Mouse (Mus musculus): ENCODE results near the gene Tlr6. TPM values are rescaled to one million over a fixed set of nuclear protein-coding genes. Genes with fewer than 3 reads are reported as not detected.

The Tlr6 gene
- polyA plus RNA-seq, 1 experiment = 0.21 TPM

DNA sequence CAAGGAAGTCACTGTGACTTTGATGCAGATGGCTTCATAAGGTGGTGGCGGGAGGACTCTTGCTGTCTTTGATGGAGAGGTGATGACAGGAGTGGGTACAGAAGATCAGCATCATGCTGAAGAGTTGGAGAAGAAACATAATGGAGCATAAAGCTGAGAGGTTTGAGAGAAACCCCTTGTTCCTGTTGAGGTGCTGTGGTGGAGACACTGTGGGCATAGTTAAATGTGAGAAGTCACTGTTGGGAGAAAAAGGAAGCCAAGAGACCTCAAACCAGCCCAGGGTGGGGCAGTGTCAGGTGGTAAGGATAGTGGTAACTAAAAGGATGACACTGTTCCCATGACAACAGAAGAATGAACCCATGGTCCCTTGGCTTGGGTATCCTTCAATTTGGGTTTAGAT, 30.0 kb upstream of the Tlr6 start:
- Histone ChIP-seq H3K4me1 (ENCODE audit: control insufficient read depth, insufficient read depth, low read length) (no peaks in the 10 kb centered on the region), H3K27ac (ENCODE audit: insufficient read depth, low read length) (no peak overlapping the region), H3K27me3 (ENCODE audit: control insufficient read depth, insufficient read depth, low read length) (no peaks in the 10 kb centered on the region), H3K4me3 (replicated peaks; ENCODE audit: insufficient read depth, low read depth, low read length) (no peak overlapping the region)
- no peak for DNase-seq
- WGBS = 95% methylated on average over 1 of the region's 1 CpGs
- TF ChIP-seq CTCF (IDR thresholded peaks at IDR 0.05; ENCODE audit: borderline replicate concordance, insufficient read depth, low read depth, low read length) (no peak), POLR2A (IDR thresholded peaks at IDR 0.05; ENCODE audit: borderline replicate concordance, insufficient read depth, low read length) (no peak)

DNA sequence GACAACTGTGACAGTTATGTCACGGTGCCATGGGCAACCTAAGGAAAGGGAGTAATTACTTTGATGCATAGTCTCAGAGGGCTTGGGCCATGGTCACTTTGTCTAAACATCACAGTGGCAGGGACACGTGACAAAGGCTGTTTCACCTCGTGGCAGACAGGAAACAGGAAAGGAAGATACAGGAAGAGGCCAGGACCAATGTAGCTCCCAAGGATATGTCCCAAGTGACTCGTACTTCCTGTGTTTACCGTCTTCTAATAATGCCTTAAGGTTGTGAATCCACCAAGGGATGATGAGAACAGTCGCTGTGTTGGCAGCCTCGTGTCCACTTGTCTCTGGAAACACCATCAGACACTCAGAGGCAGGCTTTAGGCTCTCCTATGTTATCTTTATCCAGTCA, 26.1 kb upstream of the Tlr6 start:
- Histone ChIP-seq H3K4me3 (replicated peaks; ENCODE audit: insufficient read depth, low read depth, low read length) (no peak overlapping the region), H3K27me3 (ENCODE audit: control insufficient read depth, insufficient read depth, low read length) (no peaks in the 10 kb centered on the region), H3K4me1 (ENCODE audit: control insufficient read depth, insufficient read depth, low read length) (no peaks in the 10 kb centered on the region), H3K27ac (ENCODE audit: insufficient read depth, low read length) (no peak overlapping the region)
- WGBS = 79% methylated on average over 7 of the region's 7 CpGs
- no peak for DNase-seq
- TF ChIP-seq POLR2A (IDR thresholded peaks at IDR 0.05; ENCODE audit: borderline replicate concordance, insufficient read depth, low read length) (no peak), CTCF (IDR thresholded peaks at IDR 0.05; ENCODE audit: borderline replicate concordance, insufficient read depth, low read depth, low read length) (no peak)

DNA sequence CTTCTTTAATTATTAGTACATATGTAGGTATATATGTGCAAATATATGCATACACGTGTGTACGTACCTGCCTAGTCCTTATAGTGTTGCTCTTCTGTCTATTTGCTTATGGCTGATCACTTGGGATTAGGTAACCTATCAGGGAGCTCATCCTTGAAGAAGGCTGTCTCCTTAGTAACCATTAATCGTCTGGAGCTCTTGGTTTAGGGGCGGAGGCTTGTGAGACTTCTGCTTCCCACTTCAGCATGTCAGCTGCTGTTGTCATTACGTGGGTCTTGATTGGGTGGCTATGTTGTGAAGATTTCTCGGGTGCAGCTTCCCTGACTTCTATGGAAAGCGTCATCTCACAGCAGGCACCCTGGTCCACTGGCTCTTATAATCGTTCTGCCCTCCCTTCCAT, 17.2 kb upstream of the Tlr6 start:
- H3K27ac ChIP-seq (ENCODE audit: insufficient read depth, low read length) = no peak overlapping the region
- no peaks in the 10 kb centered on the region for H3K27me3 ChIP-seq (ENCODE audit: control insufficient read depth, insufficient read depth, low read length)
- H3K4me1 ChIP-seq (ENCODE audit: control insufficient read depth, insufficient read depth, low read length) = no peaks in the 10 kb centered on the region
- DNase-seq = no peak
- no peak for TF ChIP-seq POLR2A (IDR thresholded peaks at IDR 0.05; ENCODE audit: borderline replicate concordance, insufficient read depth, low read length)
- H3K4me3 ChIP-seq (replicated peaks; ENCODE audit: insufficient read depth, low read depth, low read length) = no peak overlapping the region
- 59% methylated on average over 8 of the region's 8 CpGs for WGBS

DNA sequence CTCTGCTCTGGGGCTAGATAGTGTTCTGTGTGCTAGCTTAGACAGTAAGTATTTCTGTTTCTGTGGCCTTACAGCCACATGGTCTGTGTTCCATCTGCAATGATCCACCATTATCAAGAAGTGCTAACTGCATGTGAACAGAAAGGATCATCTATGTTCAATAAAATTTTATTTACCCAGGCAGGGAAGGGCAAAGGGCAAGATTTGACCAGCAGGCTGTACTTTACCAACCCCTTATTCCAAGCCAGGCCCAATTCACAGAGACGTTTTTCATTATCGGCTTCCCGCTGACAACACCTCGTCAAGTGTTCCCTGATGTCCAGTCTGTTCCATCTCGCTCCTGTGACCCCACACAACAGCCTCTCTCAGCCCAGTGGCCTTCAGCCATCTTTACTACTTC, 15.2 kb upstream of the Tlr6 start:
- H3K4me1 ChIP-seq (ENCODE audit: control insufficient read depth, insufficient read depth, low read length) = no peaks in the 10 kb centered on the region
- 69% methylated on average over 5 of the region's 5 CpGs for WGBS
- no peak for DNase-seq
- TF ChIP-seq CTCF (IDR thresholded peaks at IDR 0.05; ENCODE audit: borderline replicate concordance, insufficient read depth, low read depth, low read length) (no peak), POLR2A (IDR thresholded peaks at IDR 0.05; ENCODE audit: borderline replicate concordance, insufficient read depth, low read length) (no peak)
- no peaks in the 10 kb centered on the region; the same call in 1 of the 2 replicates for H3K27me3 ChIP-seq (ENCODE audit: control insufficient read depth, insufficient read depth, low read length)
- H3K27ac ChIP-seq (ENCODE audit: insufficient read depth, low read length) = no peak overlapping the region
- H3K4me3 ChIP-seq (replicated peaks; ENCODE audit: insufficient read depth, low read depth, low read length) = no peak overlapping the region

DNA sequence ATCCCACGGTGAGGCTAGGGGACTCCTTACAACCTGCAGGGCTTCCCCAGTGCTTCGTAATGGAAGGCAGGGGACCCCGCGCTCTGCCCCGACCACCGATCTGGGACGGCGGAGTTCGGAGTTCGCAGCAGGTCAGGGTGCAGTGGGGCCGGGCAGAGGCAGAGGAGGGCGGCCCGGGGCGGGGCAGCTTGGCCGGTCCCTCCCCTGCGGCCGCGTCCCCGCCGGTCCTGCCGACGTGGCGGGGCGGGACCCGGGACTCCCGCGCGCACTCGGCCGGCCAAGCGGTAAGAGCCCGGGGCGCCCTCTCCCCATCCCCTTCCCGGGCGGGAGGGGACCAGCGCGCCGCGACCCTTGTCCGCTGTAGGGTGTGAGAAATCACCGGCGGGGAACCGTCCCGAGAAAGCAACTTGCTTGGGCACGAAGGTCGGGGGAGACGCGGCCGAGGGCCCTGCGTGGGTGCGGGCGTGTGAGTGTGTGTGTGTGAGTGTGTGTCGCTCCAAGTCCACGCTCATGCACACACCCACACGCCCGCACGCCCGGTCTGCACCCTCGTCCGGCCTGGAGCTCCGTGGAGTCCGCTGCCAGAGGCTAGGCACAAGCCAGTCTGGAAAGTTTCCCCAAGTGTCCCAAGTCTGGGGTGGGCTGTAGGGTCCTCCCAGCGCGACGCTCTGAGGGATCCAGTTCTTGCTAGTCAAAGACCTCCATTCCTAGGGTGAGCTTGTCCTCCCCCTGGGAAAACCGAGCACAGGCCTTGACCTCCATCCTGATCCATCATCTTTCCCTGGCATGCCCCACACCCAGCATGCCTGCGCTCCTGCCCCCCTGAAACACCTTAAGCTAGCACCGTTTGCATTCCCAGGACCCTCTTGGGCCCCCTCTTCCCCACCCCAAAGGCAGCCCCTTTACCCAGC, 10.2 kb upstream of the Tlr6 start, which contains the start of gene Fam114a1:
Gene Fam114a1, plus strand, starts transcription at position 211 of the 911 bp plus-strand sequence.
- TF ChIP-seq CTCF (IDR thresholded peaks at IDR 0.05; ENCODE audit: borderline replicate concordance, insufficient read depth, low read depth, low read length) (no peak), POLR2A (IDR thresholded peaks at IDR 0.05; ENCODE audit: borderline replicate concordance, insufficient read depth, low read length) (no peak)
- Histone ChIP-seq H3K4me1 (ENCODE audit: control insufficient read depth, insufficient read depth, low read length) (no peaks in the 10 kb centered on the region), H3K27ac (ENCODE audit: insufficient read depth, low read length) (no peak within 1 kb of the TSS), H3K27me3 (ENCODE audit: control insufficient read depth, insufficient read depth, low read length) (no peaks in the 10 kb centered on the region; the same call in 1 of the 2 replicates), H3K4me3 (replicated peaks; ENCODE audit: insufficient read depth, low read depth, low read length) (peak within 1 kb of the TSS; percentile 65)
- peak; percentile 11 to 25 for DNase-seq
- WGBS = 2% methylated on average over 67 of the region's 68 CpGs

DNA sequence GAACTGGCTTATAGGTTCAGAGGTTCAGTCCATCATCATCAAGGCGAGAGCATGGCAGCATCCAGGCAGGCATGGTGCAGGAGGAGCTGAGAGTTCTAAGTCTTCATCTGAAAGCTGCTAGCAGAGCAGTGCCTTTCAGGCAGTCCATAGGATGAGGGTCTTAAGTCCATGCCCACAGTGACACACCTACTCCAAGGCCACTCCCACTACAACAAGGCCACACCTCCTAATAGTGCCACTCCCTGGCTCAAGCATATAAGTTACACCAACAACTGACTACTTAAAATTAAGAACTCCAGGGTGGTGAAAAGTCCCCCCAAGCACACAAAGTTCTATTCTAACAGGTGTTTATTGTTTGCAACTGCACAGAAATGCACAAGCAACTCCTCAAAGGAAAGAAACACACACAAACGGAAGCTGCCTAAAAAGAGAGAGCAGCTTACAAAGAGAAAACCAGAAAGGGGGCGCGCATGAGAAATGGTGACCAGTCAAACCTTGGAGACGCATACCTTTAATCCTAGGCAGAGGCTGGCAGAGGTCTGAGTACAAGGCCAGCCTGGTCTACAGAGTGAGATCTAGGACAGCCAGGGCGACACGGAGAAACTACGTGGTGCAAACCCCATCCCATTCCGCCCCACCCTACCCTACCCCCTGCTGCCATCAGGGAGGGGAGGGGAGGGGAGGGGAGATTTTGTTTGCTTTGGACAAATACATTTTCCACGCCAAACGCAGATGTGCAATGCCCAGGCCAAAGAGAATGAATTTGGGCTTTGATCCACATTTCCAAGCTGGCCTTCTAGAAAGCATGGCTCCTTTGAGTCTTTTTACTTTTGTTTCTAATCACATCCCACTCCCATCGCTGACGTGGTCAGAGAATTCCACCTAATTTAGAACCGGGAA, 9.3 kb upstream of the Tlr6 start:
- Histone ChIP-seq H3K4me3 (replicated peaks; ENCODE audit: insufficient read depth, low read depth, low read length) (peak overlapping the region; percentile 65), H3K27me3 (ENCODE audit: control insufficient read depth, insufficient read depth, low read length) (no peaks in the 10 kb centered on the region; the same call in 1 of the 2 replicates), H3K27ac (ENCODE audit: insufficient read depth, low read length) (no peak overlapping the region), H3K4me1 (ENCODE audit: control insufficient read depth, insufficient read depth, low read length) (no peaks in the 10 kb centered on the region)
- 10% methylated on average over 14 of the region's 14 CpGs for WGBS
- TF ChIP-seq POLR2A (IDR thresholded peaks at IDR 0.05; ENCODE audit: borderline replicate concordance, insufficient read depth, low read length) (no peak), CTCF (IDR thresholded peaks at IDR 0.05; ENCODE audit: borderline replicate concordance, insufficient read depth, low read depth, low read length) (no peak)
- no peak for DNase-seq

DNA sequence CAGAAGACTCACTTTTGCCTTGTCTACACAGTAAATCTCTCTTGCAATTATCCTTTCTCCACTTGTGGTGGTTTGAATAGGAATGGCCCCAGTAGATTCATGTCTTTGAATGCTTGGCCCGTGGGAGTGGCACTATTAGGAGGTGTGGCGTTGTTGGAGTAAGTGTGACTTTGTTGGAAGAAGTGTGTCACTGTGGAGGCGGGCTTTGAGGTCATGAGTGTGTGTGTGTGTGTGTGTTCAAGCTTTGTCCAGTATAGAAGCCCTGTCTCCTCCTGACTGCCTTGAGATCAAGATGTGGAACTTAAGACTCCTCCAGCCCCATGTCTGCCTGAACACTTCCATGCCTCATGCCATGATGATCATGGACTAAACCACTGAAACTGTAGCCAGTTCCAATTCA, 3.8 kb upstream of the Tlr6 start:
- DNase-seq = no peak
- Histone ChIP-seq H3K4me3 (replicated peaks; ENCODE audit: insufficient read depth, low read depth, low read length) (no peak overlapping the region), H3K4me1 (ENCODE audit: control insufficient read depth, insufficient read depth, low read length) (no peaks in the 10 kb centered on the region), H3K27me3 (ENCODE audit: control insufficient read depth, insufficient read depth, low read length) (no peaks in the 10 kb centered on the region), H3K27ac (ENCODE audit: insufficient read depth, low read length) (no peak overlapping the region)
- 89% methylated on average over 3 of the region's 3 CpGs for WGBS
- TF ChIP-seq CTCF (IDR thresholded peaks at IDR 0.05; ENCODE audit: borderline replicate concordance, insufficient read depth, low read depth, low read length) = no peak
- no peak for TF ChIP-seq POLR2A (IDR thresholded peaks at IDR 0.05; ENCODE audit: borderline replicate concordance, insufficient read depth, low read length)

Data from cerebellum, adult 2 months (tissue).